Mouse (Mus musculus): ENCODE measurements around the gene Slc8a3.
"Not testable (repeated sequence)": the region's sequence is repeated elsewhere in the genome, so short reads cannot be mapped to it uniquely, and the experiment has no call there.

Slc8a3 gene

DNA sequence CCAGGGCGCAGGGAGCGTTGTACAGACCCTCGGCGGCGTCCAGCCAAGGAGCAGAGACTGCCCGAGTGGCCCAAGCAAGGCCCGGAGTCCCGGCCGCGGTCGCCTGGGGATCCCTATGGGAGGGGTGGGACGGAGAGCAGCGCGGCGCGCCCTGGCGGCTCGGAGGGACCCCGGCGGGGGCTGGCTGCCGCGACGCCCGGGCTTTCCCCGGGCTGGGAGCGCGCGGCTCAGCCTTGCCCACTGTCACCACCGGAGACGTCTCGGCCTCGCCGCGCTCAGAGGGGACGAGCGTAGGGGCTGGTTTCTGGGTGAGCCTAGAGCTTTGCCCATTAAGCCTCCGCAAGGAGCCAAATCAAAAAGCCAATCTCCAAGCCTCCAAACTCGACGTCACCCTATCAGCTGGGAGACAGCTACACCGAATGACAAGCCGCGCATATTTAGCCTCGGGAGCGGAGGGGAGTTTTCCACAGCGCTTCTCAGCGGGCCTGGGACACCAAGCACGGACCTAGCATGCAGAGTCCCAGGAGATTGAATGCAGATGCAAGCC is at the start of gene Slc8a3:
Slc8a3 (minus strand) TSS at position 306 of the 547 bp plus-strand sequence.
- DNase-seq, result peak; percentile 63

GRCm38 (mm10) chr12:81379364-81379763 is 46.4 kb upstream of the Slc8a3 start, which contains the start of gene Gm4787:
Gene Gm4787, minus strand, starts transcription at chr12:81379464.
- not testable (repeated sequence) for DNase-seq

GRCm38 (mm10) chr12:81333841-81334240 is 861 bp upstream of the Slc8a3 start:
- no peak for DNase-seq

GRCm38 (mm10) chr12:81331937-81332874 is 774 bp downstream of the Slc8a3 start:
- peak; percentile 61 for DNase-seq

DNA sequence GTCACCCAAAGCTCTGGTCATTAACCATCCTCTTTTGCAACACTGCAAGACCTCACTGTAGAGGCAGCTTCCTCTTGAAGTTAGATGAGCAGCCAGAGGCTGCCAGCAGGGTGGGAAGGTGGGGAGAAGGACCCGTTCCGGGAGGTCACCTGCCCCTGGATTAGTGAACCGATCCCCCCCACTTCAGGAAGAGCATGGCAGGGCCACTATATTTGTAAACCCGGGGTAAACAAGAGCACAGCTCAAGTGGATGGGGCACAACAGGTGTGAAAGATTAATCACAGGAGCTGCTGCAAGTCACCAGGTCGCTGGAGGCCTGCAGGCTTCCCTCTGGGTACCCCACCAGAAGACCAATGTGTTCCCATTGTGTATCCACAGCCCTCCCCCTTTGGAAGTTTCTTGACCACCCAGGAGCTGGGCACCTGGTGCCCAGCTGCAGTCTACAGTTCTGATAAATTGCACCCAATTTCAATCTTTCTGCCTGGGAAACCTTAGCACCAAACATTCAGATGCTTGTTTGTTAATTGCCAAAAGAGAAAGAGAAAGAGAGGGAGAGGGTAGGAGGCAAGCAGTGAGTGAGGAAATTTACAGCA is 1.8 kb downstream of the Slc8a3 start:
- no peak for DNase-seq

DNA sequence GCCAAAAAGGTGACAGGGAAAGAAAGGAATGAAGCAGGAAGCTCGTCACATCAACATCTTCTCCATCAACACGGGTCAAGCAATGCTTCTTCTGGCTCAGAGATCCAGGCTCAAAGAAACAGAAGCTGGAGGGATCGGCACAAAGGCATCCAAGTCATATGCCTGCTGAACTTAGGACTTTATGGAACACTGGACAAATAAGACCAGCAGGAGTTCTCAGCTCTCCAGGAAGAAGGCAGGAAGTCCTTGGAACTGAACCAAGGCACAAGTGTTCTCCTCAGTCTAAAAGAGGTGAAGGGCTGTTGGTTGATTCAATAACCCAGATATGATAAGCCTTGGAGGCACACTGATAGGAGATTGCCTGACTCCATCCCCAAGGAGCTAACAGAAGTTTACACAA is 8.0 kb downstream of the Slc8a3 start:
- no peak for DNase-seq

DNA sequence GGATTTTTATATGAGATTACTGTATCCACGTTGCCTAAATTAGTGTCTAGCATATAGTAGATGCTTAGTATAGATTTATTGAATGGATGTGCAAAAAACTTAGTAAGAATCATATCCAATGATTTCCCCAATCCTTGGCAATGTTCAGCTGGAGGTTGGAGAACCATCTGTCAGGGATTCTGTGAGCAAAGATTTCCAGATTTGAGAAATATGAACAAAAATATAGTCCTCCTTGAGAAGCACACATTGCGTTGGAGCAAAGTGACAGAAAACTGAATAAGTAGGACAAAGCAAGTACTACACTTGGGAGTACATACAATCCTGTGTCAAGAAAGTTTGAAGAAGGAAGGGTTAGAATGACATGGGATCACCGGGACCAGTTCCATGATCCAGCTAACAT is 8.9 kb downstream of the Slc8a3 start:
- peak; percentile 42 for DNase-seq

GRCm38 (mm10) chr12:81321021-81321420 is 12.0 kb downstream of the Slc8a3 start:
- no peak for DNase-seq

DNA sequence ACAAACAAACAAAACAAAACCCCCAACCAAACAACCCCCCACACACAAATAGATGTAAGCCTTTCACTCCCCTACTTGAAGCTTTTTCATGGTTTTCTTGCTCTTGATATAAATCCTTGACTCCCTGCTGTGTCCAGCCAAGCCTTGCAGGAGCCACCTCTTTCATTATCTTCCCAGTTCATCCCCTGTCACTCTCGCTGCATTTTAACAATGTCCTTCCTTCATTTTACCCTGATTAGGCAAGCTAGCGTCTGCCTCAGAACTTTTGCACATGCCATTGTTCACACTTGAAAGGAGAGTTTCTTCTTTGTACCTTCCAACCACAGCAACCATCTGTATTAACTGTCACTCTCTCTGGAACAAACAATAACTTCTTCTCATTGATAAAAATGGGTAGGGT is 15.2 kb downstream of the Slc8a3 start:
- DNase-seq, result no peak

- no peak for DNase-seq
Measured at GRCm38 (mm10) chr12:81315953-81316352, 17.0 kb downstream of the Slc8a3 start.

DNA sequence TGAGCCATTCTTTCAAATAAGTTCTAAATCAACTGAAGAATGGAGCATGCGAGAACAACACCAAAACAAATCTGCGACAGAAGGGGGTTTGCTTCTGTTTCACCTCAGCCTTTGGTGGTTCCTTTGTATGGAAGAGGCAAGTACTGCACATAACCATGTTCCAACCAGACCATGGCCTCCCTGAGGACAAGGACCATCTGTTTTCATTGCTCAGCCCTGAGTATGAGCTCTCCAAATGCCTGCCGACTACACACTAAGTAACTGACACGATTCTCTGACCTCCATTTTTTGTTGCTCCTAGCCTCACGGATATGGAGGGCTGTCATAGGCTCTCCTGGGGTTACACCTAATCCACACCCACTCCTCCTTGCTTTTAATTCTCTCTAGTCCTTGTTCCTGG is 29.4 kb downstream of the Slc8a3 start:
- no peak for DNase-seq

DNA sequence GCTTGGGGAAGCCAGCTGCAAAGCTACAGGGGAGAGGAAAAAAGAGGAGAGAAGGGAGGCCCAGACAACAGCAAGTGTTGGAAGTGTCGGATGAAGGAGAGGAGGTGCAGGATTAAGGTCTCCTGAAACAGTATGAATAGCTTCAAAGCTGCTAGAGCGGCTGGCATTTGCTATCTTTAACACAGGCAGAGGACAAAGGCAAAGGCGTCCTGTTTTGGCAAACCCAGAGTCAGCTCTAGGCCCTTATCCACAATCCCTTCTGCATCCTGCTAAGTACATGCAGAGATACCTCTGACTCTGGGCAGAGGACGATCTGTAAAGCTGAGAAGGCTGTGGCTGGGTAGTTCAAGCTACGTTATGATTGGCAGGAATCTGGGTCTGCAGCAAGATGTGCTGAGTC is 38.4 kb downstream of the Slc8a3 start:
- DNase-seq, result no peak

DNA sequence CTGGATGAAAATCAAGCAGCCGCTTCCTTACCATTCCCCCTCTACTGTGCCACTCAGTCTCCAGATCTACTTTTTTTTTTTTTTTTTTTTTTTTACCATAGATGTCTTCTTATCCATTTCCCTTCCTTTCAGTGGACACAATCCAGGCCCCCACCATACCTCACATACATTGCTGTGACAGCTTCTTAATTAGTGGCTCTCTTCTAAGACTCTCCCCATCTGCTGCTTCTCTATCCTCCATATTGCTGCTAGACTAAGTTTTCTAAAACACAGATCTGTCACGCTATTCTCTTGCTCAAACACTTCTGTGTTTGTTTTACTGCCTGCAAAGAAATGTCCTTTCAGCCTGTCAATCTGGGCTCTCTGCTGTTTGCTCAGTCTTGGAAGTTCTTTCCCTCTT is 54.9 kb downstream of the Slc8a3 start:
- DNase-seq, result no peak

- no peak for DNase-seq
Measured at GRCm38 (mm10) chr12:81274616-81275015, 58.4 kb downstream of the Slc8a3 start.

GRCm38 (mm10) chr12:81273333-81273732 is 59.6 kb downstream of the Slc8a3 start:
- DNase-seq, result no peak

DNA sequence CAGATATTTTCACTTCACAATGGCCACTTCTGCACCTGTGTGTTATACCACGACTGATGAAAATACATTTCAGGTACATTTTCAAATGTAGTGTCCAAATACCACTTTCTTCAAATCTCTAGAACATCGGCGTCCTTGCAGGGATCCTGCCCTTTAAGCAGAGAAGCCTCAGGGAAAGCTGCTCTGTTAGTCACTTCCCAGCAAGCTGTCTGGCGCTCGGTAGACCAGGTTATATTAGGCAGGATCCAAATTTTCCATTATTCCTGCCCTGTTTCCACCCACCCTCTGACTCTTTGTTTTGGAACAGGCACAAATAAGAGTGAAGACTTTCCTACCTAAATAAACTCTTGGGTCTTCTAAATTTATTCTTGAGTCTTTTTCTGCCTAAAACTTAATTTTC is 63.7 kb downstream of the Slc8a3 start:
- no peak for DNase-seq

- no peak for DNase-seq
Measured at GRCm38 (mm10) chr12:81262821-81263220, 70.2 kb downstream of the Slc8a3 start.

- DNase-seq, result no peak
Measured at GRCm38 (mm10) chr12:81258215-81258614, 74.8 kb downstream of the Slc8a3 start.

GRCm38 (mm10) chr12:81245411-81245810 is 87.6 kb downstream of the Slc8a3 start:
- DNase-seq, result no peak

DNA sequence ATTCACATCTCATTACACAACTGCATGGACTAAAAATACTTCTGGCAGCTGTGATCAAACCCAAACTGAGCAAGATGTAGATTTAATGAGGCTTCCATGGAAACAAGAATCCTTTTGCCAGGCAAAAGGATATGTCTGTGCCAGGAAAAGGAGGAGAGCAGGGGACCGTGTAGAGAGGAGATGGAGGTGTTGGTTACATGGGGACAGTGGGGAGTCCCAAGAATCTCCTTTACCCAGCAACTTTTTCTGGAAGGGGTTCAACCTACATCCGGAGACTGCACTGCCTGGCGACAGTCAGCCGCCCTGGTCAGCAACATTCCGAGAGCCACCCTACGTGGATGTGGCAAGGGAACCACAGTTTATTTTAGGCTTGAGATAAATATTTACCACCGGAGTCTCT is 88.0 kb downstream of the Slc8a3 start:
- peak; percentile 22 for DNase-seq

GRCm38 (mm10) chr12:81244492-81244891 is 88.5 kb downstream of the Slc8a3 start:
- no peak for DNase-seq

DNA sequence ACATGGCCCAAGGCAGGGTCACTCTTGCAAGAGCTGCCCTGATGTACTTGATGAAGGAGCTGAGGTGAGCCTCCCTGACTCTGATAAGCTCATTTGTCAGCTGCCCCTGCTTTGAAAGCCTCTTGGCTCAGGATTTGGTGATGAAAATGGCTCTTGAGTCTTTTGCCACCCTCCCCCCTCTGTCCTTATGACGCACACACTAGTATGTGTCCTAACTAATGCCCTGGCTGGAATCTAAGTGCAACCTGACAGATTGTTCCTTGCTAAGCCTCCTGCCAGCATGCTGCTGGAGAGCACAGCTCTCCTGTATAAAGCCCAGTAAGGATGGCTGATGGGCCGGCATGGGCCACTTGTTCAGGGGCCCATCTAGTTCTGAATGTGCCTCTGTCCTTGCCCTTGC is 91.3 kb downstream of the Slc8a3 start:
- DNase-seq, result no peak

DNA sequence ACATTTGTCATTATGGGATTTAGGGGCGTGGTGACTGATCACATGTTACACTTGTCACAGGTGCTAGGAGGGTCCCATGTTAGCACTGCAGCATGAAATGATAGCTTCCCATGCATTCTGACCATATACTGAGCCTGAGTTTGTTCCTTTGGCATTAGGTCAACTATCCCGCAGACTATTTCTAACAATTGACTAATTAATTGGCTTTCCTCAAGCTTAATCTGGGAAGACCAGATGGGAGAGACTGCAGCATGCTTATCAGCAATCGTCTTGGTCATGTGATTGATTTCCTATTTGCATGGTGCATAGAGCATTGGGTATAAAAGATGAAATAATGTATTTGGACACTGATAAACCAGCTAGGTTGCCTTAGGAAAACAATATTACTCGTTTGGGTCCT is 91.9 kb downstream of the Slc8a3 start:
- no peak for DNase-seq

DNA sequence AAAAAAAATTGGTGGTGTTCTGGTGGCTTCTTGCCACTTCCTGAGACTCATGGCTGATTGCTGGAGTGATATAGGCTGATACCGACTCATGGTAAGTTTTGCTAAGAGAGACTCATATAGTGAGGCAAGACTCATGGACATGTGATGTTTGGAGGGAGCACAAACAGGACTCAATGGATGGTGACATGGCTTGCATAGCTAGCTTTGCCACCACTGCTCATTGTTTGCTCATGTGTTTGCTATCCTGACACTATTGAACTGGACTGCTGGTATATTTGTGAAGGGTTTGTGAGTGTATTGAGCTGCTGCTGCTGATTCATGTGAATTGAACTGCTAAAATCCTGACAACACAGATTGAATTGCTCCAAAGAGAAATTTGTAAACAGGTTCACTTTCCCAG is 95.8 kb downstream of the Slc8a3 start:
- no peak for DNase-seq

Measured in layer of hippocampus, adult 9-11 months (tissue).